11 mouse cellular contexts compared by ENCODE assay signal in the genomic region with DNA sequence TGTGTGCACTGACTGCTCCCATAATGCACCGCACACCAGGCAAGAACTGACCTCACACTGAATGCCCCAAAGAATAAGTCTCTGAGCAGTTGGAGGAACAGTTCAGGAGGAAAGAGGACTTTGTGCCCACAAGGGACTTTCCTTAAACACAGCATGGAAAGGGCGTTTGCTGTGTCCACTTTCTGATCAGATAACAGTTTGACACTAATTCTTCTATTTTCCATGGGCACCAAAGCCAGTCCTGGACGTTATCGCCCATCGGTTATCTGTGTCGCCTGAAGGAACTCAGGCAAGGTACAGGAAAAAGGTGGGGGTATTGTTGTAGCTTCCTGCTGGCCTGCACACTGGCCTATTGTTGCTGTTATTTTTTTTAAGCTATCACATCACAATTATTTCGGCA. TPM values are rescaled to one million over a fixed set of nuclear protein-coding genes. Genes with fewer than 3 reads are reported as not detected.
DNase-seq lines count a peak whose midpoint lies in the region; ATAC-seq lines count a peak whose summit lies in the region.
"Had no signal": no experiment of that assay in that cellular context is flagged by ENCODE, and none has a peak within 500 bp of the region (broad histone marks: within the 10 kb centered on the region; RNA-seq: fewer than 3 reads in every experiment).

No protein-coding gene starts in this region.

- no peak for ATAC-seq in activated CD4-positive, CD25-positive, alpha-beta regulatory T cell, adult 4 months

- peak overlapping the region; percentile 96 for H3K27ac ChIP-seq in brown adipose tissue, adult 24 weeks (replicated peaks; ENCODE audit: low read depth, low read length)
- H3K27ac ChIP-seq: hindbrain, embryonic 13.5 days; layer of hippocampus, adult 2 months had no signal

- peaks cover 30% of the 10 kb centered on the region; the same call in 1 of the 2 replicates for H3K4me1 ChIP-seq in brown adipose tissue, adult 24 weeks (ENCODE audit: control insufficient read depth, insufficient read depth, insufficient read length, low read length)

- H3K4me3 ChIP-seq in brown adipose tissue, adult 24 weeks (ENCODE audit: insufficient read depth, low read depth, low read length) = no peak overlapping the region
- H3K4me3 ChIP-seq: hindbrain, embryonic 13.5 days; layer of hippocampus, adult 2 months had no signal

- peak; percentile 9 for DNase-seq in 416B (ENCODE audit: low read depth)
- peak; percentile 38 to 58 for DNase-seq in kidney, adult 8-10 months
- peak; percentile 63 for DNase-seq in lung, postnatal 10 days
- no peak for DNase-seq in right cerebral cortex, postnatal 10 days (ENCODE audit: low spot score in 2 of 2)
- no peak for DNase-seq in layer of hippocampus, adult 18-20 months (ENCODE audit: low spot score in 2 of 2)
- DNase-seq: thymus, postnatal 36 days had no signal

RNA-seq across cellular contexts. Expression of gene Ldb2, which starts 34.6 kb away (rescaled TPM):
- polyA plus RNA-seq in brown adipose tissue, adult 24 weeks (2012; ENCODE audit: insufficient read depth, insufficient read length, missing spikeins) = 3.6 and 4.3 TPM in 2 replicates
- not detected for polyA plus RNA-seq in activated CD4-positive, CD25-positive, alpha-beta regulatory T cell, adult 4 months (2017; shearing (Covaris generic))
- 10 to 100 TPM; 43.5 TPM for total RNA-seq in layer of hippocampus, adult 18-20 months (2021)
- total RNA-seq: megakaryocyte, adult 5-6 weeks had no signal

Comparison
In these comparisons a context has a peak if more than half of its experiments do, and no peak if none do; other contexts are left out.
1. DNase-seq: peak in 416B (single experiment), kidney, adult 8-10 months (2 of 2) and lung, postnatal 10 days (single experiment); none in right cerebral cortex, postnatal 10 days (0 of 2) and layer of hippocampus, adult 18-20 months (0 of 2).